Mouse (Mus musculus): ENCODE results near the gene Cnih3. TPM values are rescaled to one million over a fixed set of nuclear protein-coding genes. Genes with fewer than 3 reads are reported as not detected.

Cnih3 gene
- not detected for polyA plus RNA-seq (2017; shearing (Covaris generic))

GRCm38 (mm10) chr1:181352367-181353199, at the start of gene Cnih3:
TSS of gene Cnih3 (plus strand) at chr1:181352628.
- no peak for ATAC-seq

GRCm38 (mm10) chr1:181307981-181308380, 44.4 kb upstream of the Cnih3 start:
- no peak for ATAC-seq

GRCm38 (mm10) chr1:181310712-181311111, 41.7 kb upstream of the Cnih3 start:
- no peak for ATAC-seq

- ATAC-seq, result no peak
Observed at GRCm38 (mm10) chr1:181312115-181313045, 40.0 kb upstream of the Cnih3 start.

- no peak for ATAC-seq
Observed at GRCm38 (mm10) chr1:181313046-181313415, 39.4 kb upstream of the Cnih3 start.

GRCm38 (mm10) chr1:181314301-181314700, 38.1 kb upstream of the Cnih3 start:
- no peak for ATAC-seq

GRCm38 (mm10) chr1:181315350-181315749, 37.1 kb upstream of the Cnih3 start:
- no peak for ATAC-seq

GRCm38 (mm10) chr1:181316571-181316970, 35.9 kb upstream of the Cnih3 start:
- ATAC-seq, result no peak

- ATAC-seq, result no peak
Observed at GRCm38 (mm10) chr1:181319466-181319865, 33.0 kb upstream of the Cnih3 start.

GRCm38 (mm10) chr1:181321149-181321548, 31.3 kb upstream of the Cnih3 start:
- no peak for ATAC-seq

GRCm38 (mm10) chr1:181323134-181323533, 29.3 kb upstream of the Cnih3 start:
- no peak for ATAC-seq

- no peak for ATAC-seq
Observed at GRCm38 (mm10) chr1:181327137-181327536, 25.3 kb upstream of the Cnih3 start.

- no peak for ATAC-seq
Observed at GRCm38 (mm10) chr1:181327636-181328420, 24.6 kb upstream of the Cnih3 start.

- ATAC-seq, result no peak
Observed at GRCm38 (mm10) chr1:181329110-181329509, 23.3 kb upstream of the Cnih3 start.

- no peak for ATAC-seq
Observed at GRCm38 (mm10) chr1:181332597-181332996, 19.8 kb upstream of the Cnih3 start.

- ATAC-seq, result no peak
Observed at GRCm38 (mm10) chr1:181334329-181335018, 18.0 kb upstream of the Cnih3 start.

- no peak for ATAC-seq
Observed at GRCm38 (mm10) chr1:181335019-181335365, 17.4 kb upstream of the Cnih3 start.

GRCm38 (mm10) chr1:181335388-181335787, 17.0 kb upstream of the Cnih3 start:
- ATAC-seq, result no peak

GRCm38 (mm10) chr1:181336857-181337256, 15.6 kb upstream of the Cnih3 start:
- no peak for ATAC-seq

GRCm38 (mm10) chr1:181339106-181339505, 13.3 kb upstream of the Cnih3 start:
- ATAC-seq, result no peak

- no peak for ATAC-seq
Observed at GRCm38 (mm10) chr1:181345547-181345946, 6.9 kb upstream of the Cnih3 start.

GRCm38 (mm10) chr1:181352043-181352366, 423 bp upstream of the Cnih3 start:
- no peak for ATAC-seq

Data from CD4-positive, CD25-positive, alpha-beta regulatory T cell, adult 4 months (primary cell).